Mouse (Mus musculus): ENCODE data around the gene Fam208b. TPM values are rescaled to one million over a fixed set of nuclear protein-coding genes. Genes with fewer than 3 reads are reported as not detected.
A peak's percentile ranks its signal among the peaks of the same experiment; 100 is the strongest.

The Fam208b gene
- total RNA-seq (2022): 10 to 100 TPM; 23.8 to 31.9 (median 28.3) TPM

GRCm38 (mm10) chr13:3610795-3611438 is at the start of gene Fam208b:
Gene Fam208b, minus strand, starts transcription at chr13:3611108.
- peak; percentile 99 for DNase-seq

- DNase-seq: no peak
Measured at GRCm38 (mm10) chr13:3659163-3660160, 48.6 kb upstream of the Fam208b start.

- no peak for DNase-seq
Measured at GRCm38 (mm10) chr13:3654432-3654831, 43.5 kb upstream of the Fam208b start.

- no peak for DNase-seq
Measured at GRCm38 (mm10) chr13:3650569-3650968, 39.7 kb upstream of the Fam208b start.

GRCm38 (mm10) chr13:3646566-3646965 is 35.7 kb upstream of the Fam208b start:
- no peak for DNase-seq

GRCm38 (mm10) chr13:3645919-3646318 is 35.0 kb upstream of the Fam208b start:
- DNase-seq: no peak

- no peak for DNase-seq
Measured at GRCm38 (mm10) chr13:3644871-3645270, 34.0 kb upstream of the Fam208b start.

GRCm38 (mm10) chr13:3642538-3642937 is 31.6 kb upstream of the Fam208b start:
- no peak for DNase-seq

- no peak for DNase-seq
Measured at GRCm38 (mm10) chr13:3642049-3642448, 31.1 kb upstream of the Fam208b start.

GRCm38 (mm10) chr13:3636797-3637196 is 25.9 kb upstream of the Fam208b start:
- no peak for DNase-seq

- no peak for DNase-seq
Measured at GRCm38 (mm10) chr13:3635076-3635475, 24.2 kb upstream of the Fam208b start.

- peak; percentile 90 for DNase-seq
Measured at GRCm38 (mm10) chr13:3633895-3634811, 23.2 kb upstream of the Fam208b start, which contains the start of gene Asb13. Gene Asb13, plus strand, starts transcription at chr13:3634032.

- DNase-seq: no peak
Measured at GRCm38 (mm10) chr13:3633131-3633530, 22.2 kb upstream of the Fam208b start.

- no peak for DNase-seq
Measured at GRCm38 (mm10) chr13:3632551-3632950, 21.6 kb upstream of the Fam208b start.

- no peak for DNase-seq
Measured at GRCm38 (mm10) chr13:3628102-3628501, 17.2 kb upstream of the Fam208b start.

- DNase-seq: no peak
Measured at GRCm38 (mm10) chr13:3627139-3627538, 16.2 kb upstream of the Fam208b start.

- peak; percentile 32 for DNase-seq
Measured at GRCm38 (mm10) chr13:3610118-3610794, 652 bp downstream of the Fam208b start.

GRCm38 (mm10) chr13:3609780-3610117 is 1.2 kb downstream of the Fam208b start:
- no peak for DNase-seq

GRCm38 (mm10) chr13:3596232-3596631 is 14.7 kb downstream of the Fam208b start:
- DNase-seq: no peak

- no peak for DNase-seq
Measured at GRCm38 (mm10) chr13:3594311-3594710, 16.6 kb downstream of the Fam208b start.

- DNase-seq: no peak
Measured at GRCm38 (mm10) chr13:3590789-3591188, 20.1 kb downstream of the Fam208b start.

GRCm38 (mm10) chr13:3563953-3564352 is 47.0 kb downstream of the Fam208b start:
- no peak for DNase-seq
